Mouse (Mus musculus) G1E (cell line): Measurements from ENCODE around the gene Vegfb. TPM values are rescaled to one million over a fixed set of nuclear protein-coding genes. Genes with fewer than 3 reads are reported as not detected.

ENCODE experiments used
- ATAC-seq: 2 replicates; pipeline ENCODE4 v1.8.0; 2016; ENCODE audit warnings: mild to moderate bottlenecking; ENCODE audit not compliant: insufficient number of reproducible peaks, poor library complexity, low FRiP score, severe bottlenecking; ENCODE audit errors: extremely low read depth
- DNase-seq: peaks from one replicate; pipeline ENCODE4 v3.0.0; 2012; ENCODE audit warnings: low spot score
- H3K27me3 ChIP-seq: 2 replicates; pipeline ENCODE4 v1.6.1; 2012; ENCODE audit warnings: mild to moderate bottlenecking, low read length, inconsistent platforms; ENCODE audit not compliant: insufficient read depth
- H3K36me3 ChIP-seq: replicated peaks from 2 replicates; pipeline ENCODE3; 2012; ENCODE audit warnings: mild to moderate bottlenecking, inconsistent platforms
- H3K4me1 ChIP-seq: 2 replicates; pipeline ENCODE4 v1.6.1; 2012; ENCODE audit warnings: low read depth, low read length, inconsistent platforms, mixed read lengths; ENCODE audit not compliant: insufficient read depth
- H3K4me3 ChIP-seq: 2 replicates; pipeline ENCODE4 v1.5.1; 2012; ENCODE audit warnings: low read depth, mild to moderate bottlenecking, inconsistent platforms, low read length, moderate library complexity, mixed read lengths
- H3K9me3 ChIP-seq: replicated peaks from 2 replicates; pipeline ENCODE4 v1.6.1; 2012; ENCODE audit warnings: inconsistent platforms
- CTCF ChIP-seq: IDR thresholded peaks from 2 replicates; pipeline ENCODE4 v1.5.1; 2012; ENCODE audit warnings: low read depth, low read length, inconsistent platforms, mixed read lengths
- GATA1 ChIP-seq: IDR thresholded peaks from 2 replicates; pipeline ENCODE4 v1.6.1; 2012; ENCODE audit warnings: borderline replicate concordance, low read length, inconsistent platforms, mixed read lengths
- GATA2 ChIP-seq: IDR thresholded peaks from 2 replicates; pipeline ENCODE4 v1.6.1; 2012; ENCODE audit warnings: low read depth, low read length, inconsistent platforms, borderline replicate concordance
- POLR2AphosphoS5 ChIP-seq: IDR thresholded peaks from 2 replicates; pipeline ENCODE4 v1.6.1; 2012; ENCODE audit warnings: low read depth, low read length, inconsistent platforms; ENCODE audit not compliant: insufficient replicate concordance
- TAL1 ChIP-seq: conservative IDR thresholded peaks from 2 replicates; pipeline ENCODE4 v1.6.1; 2012; ENCODE audit warnings: low read depth, low read length, inconsistent platforms, mixed read lengths
- polyA plus RNA-seq: library from polyadenylated mRNA; stranded (reverse); fragments of >175 nt; gene quantifications from 2 replicates; pipeline ENCODE4 v1.2.3, GENCODE M21; 2012
- total RNA-seq, 2 experiments: library from RNA; stranded (forward) in 1 of 2; stranded (reverse) in 1 of 2; fragments of 200-1000 nt in 1 of 2; fragments of >200 nt in 1 of 2; fragmentation: Nextera tagmentation in 1 of 2; gene quantifications; 2 replicates each; pipeline ENCODE4 v1.2.3; 2014 to 2017

Gene Vegfb
- total and polyA plus RNA-seq, 3 experiments, result 20.2 to 92.6 (median 29.6) TPM

DNA sequence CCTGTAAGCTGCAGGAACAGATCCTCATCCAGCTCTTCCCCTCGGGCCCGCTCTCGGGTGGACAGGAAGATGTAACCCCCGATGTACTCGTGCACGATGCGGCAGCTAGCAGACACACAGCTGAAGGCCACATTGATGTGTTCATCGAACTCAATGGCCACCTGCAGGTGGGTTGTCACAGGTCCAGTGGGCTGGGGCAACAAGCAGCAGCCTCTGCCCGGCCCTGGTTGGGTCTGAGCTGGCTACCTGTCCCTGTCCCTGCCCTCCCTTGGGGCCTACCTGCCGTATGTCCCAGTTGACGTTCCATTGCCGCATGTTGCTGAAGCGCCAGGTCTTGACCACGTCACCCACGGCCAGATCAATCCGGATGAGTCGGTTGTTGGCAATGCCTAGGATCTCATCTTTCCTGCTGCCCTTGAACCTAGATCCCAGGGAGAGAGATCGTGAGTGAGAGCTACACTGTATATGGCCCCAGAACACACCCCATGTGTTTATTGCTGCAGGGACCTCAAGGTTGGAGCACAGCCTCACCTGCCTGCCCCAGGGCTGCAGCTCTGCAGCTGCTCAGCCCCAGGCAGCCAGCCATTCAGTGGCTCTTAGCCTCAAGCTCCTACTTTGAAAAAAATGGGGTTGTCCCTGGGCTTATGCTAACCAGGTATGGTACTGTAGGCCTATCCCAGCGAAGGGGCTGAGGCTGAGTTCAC lies 12.1 kb upstream of the Vegfb start:
- no peak for TF ChIP-seq CTCF
- TF ChIP-seq GATA2, result no peak
- no peak for TF ChIP-seq GATA1
- TF ChIP-seq TAL1, result no peak
- no peak for TF ChIP-seq POLR2AphosphoS5
- Histone ChIP-seq H3K9me3 (no peaks in the 10 kb centered on the region), H3K36me3 (peaks cover 76% of the 10 kb centered on the region), H3K27me3 (no peaks in the 10 kb centered on the region; the same call in 1 of the 2 replicates), H3K4me1 (peaks cover 33% of the 10 kb centered on the region), H3K4me3 (no peak overlapping the region)
- ATAC-seq, result no peak
- DNase-seq, result no peak

DNA sequence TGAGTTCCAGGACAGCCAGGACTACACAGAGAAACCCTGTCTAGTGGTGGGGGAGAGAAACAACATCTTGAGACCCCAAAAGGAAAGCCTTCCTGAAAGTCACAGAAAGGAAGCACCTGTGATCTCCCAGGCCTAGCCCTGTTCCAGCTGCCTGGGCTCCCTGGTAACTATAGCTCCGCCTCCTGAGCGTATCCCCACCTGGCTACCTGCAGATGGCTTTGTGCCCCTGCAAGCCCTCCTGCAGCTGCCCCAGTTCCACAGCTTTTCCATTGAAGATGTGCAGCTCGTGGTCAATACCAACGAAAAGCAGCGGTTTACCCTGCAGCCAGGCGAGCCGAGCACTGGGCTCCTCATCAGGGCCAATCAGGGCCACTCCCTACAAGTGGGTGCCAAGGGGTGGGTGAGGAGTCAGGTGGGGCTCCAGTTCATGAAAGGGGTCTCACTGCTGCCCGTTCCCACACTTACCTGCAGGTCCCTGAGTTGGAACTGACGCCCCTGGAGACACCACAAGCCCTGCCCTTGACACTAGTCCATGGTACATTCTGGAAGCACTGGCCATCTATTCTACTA lies 10.4 kb upstream of the Vegfb start:
- Histone ChIP-seq H3K4me1 (peaks cover 50% of the 10 kb centered on the region), H3K9me3 (no peaks in the 10 kb centered on the region), H3K27me3 (no peaks in the 10 kb centered on the region; the same call in 1 of the 2 replicates), H3K4me3 (no peak overlapping the region), H3K36me3 (peaks cover 75% of the 10 kb centered on the region)
- ATAC-seq, result no peak
- TF ChIP-seq TAL1 (no peak), CTCF (no peak), POLR2AphosphoS5 (no peak), GATA1 (no peak), GATA2 (no peak)
- no peak for DNase-seq

DNA sequence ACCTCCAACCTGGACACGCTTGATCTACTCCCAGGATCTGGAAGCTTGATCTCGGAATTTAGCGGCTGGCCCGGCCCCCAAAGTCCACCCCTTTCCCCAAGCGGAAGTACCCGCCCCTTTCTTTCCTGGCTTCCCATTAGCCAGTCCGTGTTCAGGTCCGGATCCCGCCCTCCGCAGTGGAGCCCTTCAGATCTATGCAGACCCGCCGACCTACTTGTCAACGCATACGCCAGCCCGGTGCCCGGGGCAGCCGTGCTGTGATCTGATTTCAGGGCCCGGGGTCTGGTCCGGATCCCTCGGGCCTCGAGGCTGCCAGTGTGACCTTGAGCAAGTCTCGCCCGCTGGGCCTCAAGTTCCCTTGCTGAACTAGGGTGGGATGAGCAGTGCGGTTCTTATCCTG lies 8.6 kb upstream of the Vegfb start, which contains the start of the genes Nudt22 and Trpt1:
Gene Nudt22 (minus strand): TSS at position 112 of the 400 bp plus-strand sequence.
Gene Trpt1 (plus strand): TSS at position 126 of the 400 bp plus-strand sequence.
- Histone ChIP-seq H3K9me3 (no peaks in the 10 kb centered on the region), H3K4me3 (peak within 1 kb of the TSS; percentile 76), H3K4me1 (peaks cover 59% of the 10 kb centered on the region), H3K27me3 (no peaks in the 10 kb centered on the region; the same call in 1 of the 2 replicates), H3K36me3 (peaks cover 57% of the 10 kb centered on the region)
- no peak for TF ChIP-seq CTCF
- no peak for TF ChIP-seq GATA1
- TF ChIP-seq POLR2AphosphoS5, result no peak
- TF ChIP-seq TAL1, result no peak
- TF ChIP-seq GATA2, result no peak
- DNase-seq (peak; percentile 82), ATAC-seq (peak; percentile 28; the same call in 1 of the 2 replicates)

DNA sequence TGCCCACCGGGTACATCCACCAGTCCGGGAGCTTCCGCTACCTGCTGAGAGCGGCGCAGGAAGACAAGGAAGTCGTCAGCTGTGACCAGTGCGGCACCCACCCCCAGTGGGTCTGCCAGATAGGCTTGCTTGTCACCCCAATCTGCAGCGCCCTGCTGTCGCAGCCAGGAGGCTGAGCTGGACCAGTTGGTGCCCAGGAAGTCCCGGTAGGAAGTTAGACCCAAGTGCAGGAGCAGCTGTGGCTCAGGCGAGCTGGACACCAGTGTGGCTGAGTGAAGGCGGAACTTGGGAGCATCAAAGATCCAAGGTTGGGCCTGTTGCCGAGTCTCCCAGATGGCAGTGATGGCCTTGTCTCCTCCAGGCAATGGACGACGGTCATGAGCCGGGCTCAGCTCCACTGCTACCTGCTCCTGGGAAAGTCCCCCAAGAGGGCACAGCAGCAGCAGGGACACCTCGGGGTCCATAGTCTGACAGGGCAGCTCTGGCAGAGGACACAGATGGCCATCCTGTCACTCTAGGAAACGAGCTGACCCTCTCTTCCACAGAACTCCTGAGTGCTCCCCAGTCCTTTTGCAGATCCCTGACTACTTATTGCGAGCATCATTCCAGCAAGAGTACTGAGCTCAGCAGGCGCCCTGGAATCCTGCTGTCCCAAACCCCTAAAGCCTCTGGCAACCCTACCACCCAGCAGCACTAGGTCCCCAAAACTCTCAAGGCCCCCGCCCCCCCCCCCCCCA lies 8.0 kb upstream of the Vegfb start:
- peak; percentile 41 for DNase-seq
- peaks cover 62% of the 10 kb centered on the region for H3K4me1 ChIP-seq
- H3K36me3 ChIP-seq, result peaks cover 56% of the 10 kb centered on the region

DNA sequence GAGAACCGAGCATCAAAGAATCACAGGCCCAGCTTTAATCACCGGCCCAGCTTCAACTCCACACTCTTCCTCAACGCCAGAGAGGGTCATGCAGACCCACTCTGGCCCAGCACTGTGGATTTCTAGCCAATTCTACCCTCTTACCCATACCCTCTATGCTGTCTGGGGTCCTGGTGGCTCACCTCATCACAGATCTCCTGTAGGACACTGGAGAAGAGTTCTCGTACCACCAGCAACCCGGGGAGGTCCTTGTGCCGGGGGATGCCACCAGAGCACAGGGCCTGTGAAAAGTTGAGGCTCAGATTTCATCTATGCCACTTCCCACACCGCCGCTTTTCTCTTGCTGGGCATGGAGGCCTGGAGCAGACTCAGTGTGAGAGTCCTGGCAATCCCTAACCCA lies 7.0 kb upstream of the Vegfb start:
- ATAC-seq, result no peak
- peaks cover 53% of the 10 kb centered on the region for H3K36me3 ChIP-seq
- H3K4me1 ChIP-seq, result peaks cover 68% of the 10 kb centered on the region
- peak overlapping the region; percentile 76 for H3K4me3 ChIP-seq
- TF ChIP-seq POLR2AphosphoS5, result no peak
- TF ChIP-seq CTCF, result no peak
- TF ChIP-seq GATA2, result no peak
- no peak for TF ChIP-seq GATA1
- TF ChIP-seq TAL1, result no peak
- no peaks in the 10 kb centered on the region; the same call in 1 of the 2 replicates for H3K27me3 ChIP-seq
- no peak for DNase-seq
- no peaks in the 10 kb centered on the region for H3K9me3 ChIP-seq

More for the DNA sequence above, 8.0 kb upstream of the Vegfb start:
- TF ChIP-seq GATA1 (no peak), CTCF (no peak), GATA2 (no peak), POLR2AphosphoS5 (no peak), TAL1 (no peak; the same call in 1 of the 2 replicates)
- ATAC-seq, result no peak
- Histone ChIP-seq H3K9me3 (no peaks in the 10 kb centered on the region), H3K27me3 (no peaks in the 10 kb centered on the region; the same call in 1 of the 2 replicates), H3K4me3 (peak overlapping the region; percentile 76)

DNA sequence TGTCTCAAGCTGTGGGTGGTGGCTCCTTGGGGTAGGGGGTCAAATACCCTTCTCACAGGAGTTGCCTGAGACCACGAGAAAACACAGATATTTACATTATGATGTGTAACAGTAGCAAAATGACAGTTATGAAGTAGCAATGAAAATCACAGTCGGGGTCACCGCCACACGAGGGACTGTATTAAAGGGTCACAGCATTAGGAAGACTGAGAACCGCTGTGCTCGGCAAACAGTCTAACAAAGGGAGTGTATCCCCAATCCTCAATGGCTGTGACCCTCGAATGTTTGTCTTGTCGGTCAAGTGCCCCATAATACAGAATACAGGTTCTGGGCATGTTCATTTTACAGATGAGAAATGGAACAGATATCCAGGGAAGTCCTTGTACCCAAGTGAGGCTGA lies 6.6 kb upstream of the Vegfb start:
- peaks cover 68% of the 10 kb centered on the region for H3K4me1 ChIP-seq
- ATAC-seq, result no peak
- TF ChIP-seq TAL1 (no peak), CTCF (no peak), GATA1 (no peak), POLR2AphosphoS5 (no peak), GATA2 (no peak)
- no peak overlapping the region for H3K4me3 ChIP-seq
- no peaks in the 10 kb centered on the region for H3K27me3 ChIP-seq
- H3K36me3 ChIP-seq, result peaks cover 53% of the 10 kb centered on the region
- no peaks in the 10 kb centered on the region for H3K9me3 ChIP-seq
- DNase-seq, result no peak
